Mouse (Mus musculus): Measurements from ENCODE around the gene Gm14226. TPM values are rescaled to one million over a fixed set of nuclear protein-coding genes. Genes with fewer than 3 reads are reported as not detected.

The Gm14226 gene
- polyA plus RNA-seq (2012; rRNA removed) = 0.30 and 0.38 TPM in 2 replicates

GRCm38 (mm10) chr2:155018251-155018755 is at the start of gene Gm14226:
Gm14226 (plus strand) TSS chr2:155018266.

GRCm38 (mm10) chr2:155073978-155074765 is 56.1 kb downstream of the Gm14226 start, which contains the start of gene Ahcy:
Ahcy (minus strand) TSS chr2:155074497.

Other genes with a start within 250 kb of the Gm14226 start
- not detected in 2 replicates for gene Gm14214, start 248.2 kb upstream of the Gm14226 start, polyA plus RNA-seq (2012; rRNA removed)
- gene Raly, start 227.2 kb upstream of the Gm14226 start, polyA plus RNA-seq (2012; rRNA removed) = 132 and 147 TPM in 2 replicates
- 0.29 and 0.60 TPM in 2 replicates for gene a, start 226.9 kb upstream of the Gm14226 start, polyA plus RNA-seq (2012; rRNA removed)
- 33.3 and 37.9 TPM in 2 replicates for gene Eif2s2, start 125.3 kb upstream of the Gm14226 start, polyA plus RNA-seq (2012; rRNA removed)
- gene Ahcy, start 56.2 kb downstream of the Gm14226 start, polyA plus RNA-seq (2012; rRNA removed) = 276 and 345 TPM in 2 replicates
- gene Itch, start 115.2 kb downstream of the Gm14226 start, polyA plus RNA-seq (2012; rRNA removed) = 7.3 and 8.5 TPM in 2 replicates
- gene Dynlrb1, start 218.3 kb downstream of the Gm14226 start, polyA plus RNA-seq (2012; rRNA removed) = 162 and 180 TPM in 2 replicates